Mouse (Mus musculus) stomach, embryonic 14.5 days (tissue): ENCODE data around the gene Pex14. TPM values are rescaled to one million over a fixed set of nuclear protein-coding genes. Genes with fewer than 3 reads are reported as not detected.

Experiments
- ATAC-seq: fragments of 200-750 bp; cut with Nextera tagmentation; 2 replicates; pipeline ENCODE4 v1.8.0; 2017; ENCODE audit warnings: low read depth, moderate TSS enrichment; ENCODE audit not compliant: insufficient number of reproducible peaks, insufficient read depth, low FRiP score
- H3K27ac ChIP-seq: fragments of 300-500 bp; sonication (generic); 2 replicates; pipeline ENCODE4 v1.5.1; 2014; ENCODE audit warnings: mild to moderate bottlenecking, low read length, moderate library complexity, mixed read lengths
- H3K27me3 ChIP-seq: fragments of 300-500 bp; sonication (generic); 2 replicates; pipeline ENCODE4 v1.6.1; 2014; ENCODE audit warnings: low read length, control low read depth, mixed read lengths; ENCODE audit not compliant: control insufficient read depth, insufficient read depth
- H3K36me3 ChIP-seq: fragments of 300-500 bp; sonication (generic); 2 replicates; pipeline ENCODE4 v1.6.1; 2014; ENCODE audit warnings: mild to moderate bottlenecking, control low read depth, low read length, moderate library complexity, mixed read lengths; ENCODE audit not compliant: control insufficient read depth, insufficient read depth
- H3K4me1 ChIP-seq: fragments of 300-500 bp; sonication (generic); 2 replicates; pipeline ENCODE4 v1.6.1; 2014; ENCODE audit warnings: low read length, control low read depth, mixed read lengths; ENCODE audit not compliant: control insufficient read depth, insufficient read depth
- H3K4me2 ChIP-seq: fragments of 300-500 bp; sonication (generic); replicated peaks from 2 replicates; pipeline ENCODE4 v1.6.1; 2014; ENCODE audit warnings: low read depth, low read length, control low read depth
- H3K4me3 ChIP-seq: fragments of 300-500 bp; sonication (generic); 2 replicates; pipeline ENCODE4 v1.5.1; 2014; ENCODE audit warnings: low read depth, low read length, control low read depth
- H3K9ac ChIP-seq: fragments of 300-500 bp; sonication (generic); replicated peaks from 2 replicates; pipeline ENCODE4 v1.6.1; 2014; ENCODE audit warnings: low read depth, mild to moderate bottlenecking, control low read depth, low read length, moderate library complexity, mixed read lengths
- H3K9me3 ChIP-seq: fragments of 300-500 bp; sonication (generic); 2 replicates; pipeline ENCODE4 v1.6.1; 2016; ENCODE audit warnings: low read depth, low read length, control low read depth; ENCODE audit not compliant: control insufficient read depth
- WGBS: fragments of 180-500 bp; shearing (Covaris S2); extraction: QIAGEN DNeasy Blood & Tissue Kit; methylation state at CpG from one replicate; pipeline ENCODE4 v1.1.7; 2014; 5-methylcytosine and 5-hydroxymethylcytosine counted together
- polyA plus RNA-seq: library from polyadenylated mRNA; unstranded; fragments of >200 nt; fragmentation: Nextera tagmentation; extraction: Ambion mirVana; gene quantifications from 2 replicates; pipeline ENCODE4 v1.2.1, GENCODE M21; 2014

Pex14 gene
- polyA plus RNA-seq, 1 experiment from 2014 or later: 40.0 TPM

- H3K4me2 ChIP-seq: peak overlapping the region; percentile 90
- peak overlapping the region; percentile 82; the same call in 1 of the 2 replicates for H3K9ac ChIP-seq
- no peaks in the 10 kb centered on the region for H3K27me3 ChIP-seq
- H3K36me3 ChIP-seq: no peaks in the 10 kb centered on the region
- H3K4me3 ChIP-seq: peak overlapping the region; percentile 99
- ATAC-seq: no peak
- peaks cover 10% of the 10 kb centered on the region for H3K4me1 ChIP-seq
- H3K9me3 ChIP-seq: no peaks in the 10 kb centered on the region
- H3K27ac ChIP-seq: no peak overlapping the region
- WGBS: 85% methylated on average over 3 of the region's 3 CpGs
These were observed 1.7 kb downstream of the Pex14 start for GRCm38 (mm10) chr4:149097956-149098355.

DNA sequence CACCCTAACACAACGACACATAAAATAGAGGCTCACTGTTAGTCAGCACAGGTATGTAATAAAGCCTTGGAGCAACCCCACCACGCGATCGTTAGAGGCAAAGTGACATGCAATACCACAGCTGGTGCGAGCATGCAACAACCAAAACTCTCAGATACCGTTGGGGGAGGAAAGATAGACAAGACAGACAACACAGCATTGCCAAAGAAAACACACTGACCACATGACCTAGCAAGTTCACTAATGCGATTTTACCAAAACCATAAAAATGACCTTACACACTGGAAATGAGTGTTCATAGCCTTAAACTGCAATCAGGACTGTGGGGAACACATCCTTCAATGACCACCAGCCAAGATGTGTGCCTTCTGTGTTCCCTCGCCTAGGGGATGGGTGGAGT, 8.3 kb downstream of the Pex14 start:
- no peaks in the 10 kb centered on the region; the same call in 1 of the 2 replicates for H3K36me3 ChIP-seq
- no peaks in the 10 kb centered on the region for H3K27me3 ChIP-seq
- H3K27ac ChIP-seq: no peak overlapping the region
- no peak overlapping the region for H3K9ac ChIP-seq
- no peak overlapping the region for H3K4me2 ChIP-seq
- 85% methylated on average over 8 of the region's 8 CpGs for WGBS
- H3K4me3 ChIP-seq: no peak overlapping the region
- H3K4me1 ChIP-seq: no peaks in the 10 kb centered on the region
- ATAC-seq: no peak
- no peaks in the 10 kb centered on the region for H3K9me3 ChIP-seq

DNA sequence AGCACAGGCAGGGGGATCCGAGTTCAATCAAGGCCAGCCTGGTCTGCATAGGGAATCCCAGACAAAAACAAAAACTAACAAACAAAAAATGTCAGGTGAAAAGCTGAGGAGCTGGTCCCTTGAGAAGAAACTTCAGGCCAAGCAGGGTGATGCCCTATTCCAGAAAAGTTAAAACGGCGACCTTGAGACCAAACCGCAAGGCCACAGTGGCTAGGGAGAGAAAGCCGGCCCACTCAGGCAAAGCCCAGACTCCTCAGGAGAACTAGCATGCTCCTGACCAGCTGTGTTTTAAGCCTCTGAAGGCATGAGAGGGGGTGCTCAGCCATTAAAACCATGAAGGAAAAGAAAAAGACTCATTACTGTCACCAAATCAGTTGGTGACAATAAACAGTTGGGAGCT, 14.3 kb downstream of the Pex14 start:
- Histone ChIP-seq H3K9ac (no peak overlapping the region), H3K4me3 (no peak overlapping the region), H3K4me1 (no peaks in the 10 kb centered on the region), H3K27me3 (no peaks in the 10 kb centered on the region), H3K4me2 (no peak overlapping the region), H3K36me3 (no peaks in the 10 kb centered on the region), H3K27ac (no peak overlapping the region), H3K9me3 (no peaks in the 10 kb centered on the region)
- 83% methylated on average over 5 of the region's 5 CpGs for WGBS
- ATAC-seq: no peak

GRCm38 (mm10) chr4:149081528-149081927, 18.1 kb downstream of the Pex14 start:
- WGBS: 71% methylated on average over 17 of the region's 17 CpGs
- H3K9ac ChIP-seq: no peak overlapping the region

DNA sequence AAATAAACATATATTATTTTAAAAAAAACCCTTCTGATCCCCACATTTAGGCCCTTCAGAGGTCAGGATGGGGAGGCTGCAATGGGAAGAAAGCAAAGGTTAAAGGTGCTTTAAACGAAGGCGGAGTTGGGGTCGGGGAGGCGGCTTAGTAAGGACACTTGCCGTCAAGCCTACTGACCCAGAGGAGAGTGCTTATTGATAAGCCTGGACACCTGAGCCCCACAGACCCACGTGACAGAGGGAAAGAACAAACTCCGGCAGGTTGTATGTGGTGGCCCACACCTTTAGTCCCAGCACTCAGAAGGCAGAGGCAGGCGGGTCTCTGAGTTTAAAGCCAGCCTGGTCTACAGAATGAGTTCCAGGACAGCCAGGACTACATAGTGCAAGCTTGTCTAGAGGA, 19.6 kb downstream of the Pex14 start:
- Histone ChIP-seq H3K27me3 (no peaks in the 10 kb centered on the region), H3K9ac (no peak overlapping the region), H3K36me3 (no peaks in the 10 kb centered on the region; the same call in 1 of the 2 replicates), H3K27ac (no peak overlapping the region), H3K4me2 (no peak overlapping the region), H3K9me3 (no peaks in the 10 kb centered on the region), H3K4me3 (no peak overlapping the region), H3K4me1 (0 out of 2 replicates have a peak, but pooled peaks cover 6% of the 10 kb centered on the region)
- no peak for ATAC-seq
- 81% methylated on average over 8 of the region's 8 CpGs for WGBS

More at GRCm38 (mm10) chr4:149081528-149081927, 18.1 kb downstream of the Pex14 start:
- Histone ChIP-seq H3K36me3 (no peaks in the 10 kb centered on the region), H3K4me1 (0 out of 2 replicates have a peak, but pooled peaks cover under 1% of the 10 kb centered on the region), H3K4me2 (no peak overlapping the region), H3K9me3 (no peaks in the 10 kb centered on the region), H3K27me3 (no peaks in the 10 kb centered on the region), H3K27ac (no peak overlapping the region), H3K4me3 (no peak overlapping the region)
- peak; percentile 61 for ATAC-seq

GRCm38 (mm10) chr4:149079629-149080028, 20.0 kb downstream of the Pex14 start:
- ATAC-seq: no peak
- Histone ChIP-seq H3K36me3 (no peaks in the 10 kb centered on the region; the same call in 1 of the 2 replicates), H3K4me2 (no peak overlapping the region), H3K4me1 (0 out of 2 replicates have a peak, but pooled peaks cover 6% of the 10 kb centered on the region), H3K9me3 (no peaks in the 10 kb centered on the region), H3K9ac (no peak overlapping the region), H3K4me3 (no peak overlapping the region), H3K27ac (no peak overlapping the region), H3K27me3 (no peaks in the 10 kb centered on the region)
- 72% methylated on average over 6 of the region's 6 CpGs for WGBS

GRCm38 (mm10) chr4:149078261-149078660, 21.4 kb downstream of the Pex14 start:
- ATAC-seq: no peak
- Histone ChIP-seq H3K27ac (no peak overlapping the region), H3K4me1 (0 out of 2 replicates have a peak, but pooled peaks cover 6% of the 10 kb centered on the region), H3K4me2 (no peak overlapping the region), H3K27me3 (no peaks in the 10 kb centered on the region), H3K4me3 (no peak overlapping the region), H3K9ac (no peak overlapping the region), H3K36me3 (no peaks in the 10 kb centered on the region; the same call in 1 of the 2 replicates), H3K9me3 (no peaks in the 10 kb centered on the region)
- 53% methylated on average over 4 of the region's 4 CpGs for WGBS

- H3K9ac ChIP-seq: no peak overlapping the region
- H3K27me3 ChIP-seq: no peaks in the 10 kb centered on the region
- no peak overlapping the region for H3K4me2 ChIP-seq
- WGBS: 24% methylated on average over 10 of the region's 10 CpGs
- H3K4me1 ChIP-seq: 0 out of 2 replicates have a peak, but pooled peaks cover 6% of the 10 kb centered on the region
- H3K9me3 ChIP-seq: no peaks in the 10 kb centered on the region
- H3K27ac ChIP-seq: peak overlapping the region; percentile 29; the same call in 1 of the 2 replicates
- ATAC-seq: peak; percentile 28; the same call in 1 of the 2 replicates
- H3K36me3 ChIP-seq: peaks cover 2% of the 10 kb centered on the region
- H3K4me3 ChIP-seq: no peak overlapping the region
These were observed 23.7 kb downstream of the Pex14 start for GRCm38 (mm10) chr4:149075871-149076575.
